Mouse (Mus musculus) limb, embryonic 11.5 days (tissue): ENCODE results near the gene Slc43a2. TPM values are rescaled to one million over a fixed set of nuclear protein-coding genes. Genes with fewer than 3 reads are reported as not detected.

Experiments
- ATAC-seq: fragments of 200-750 bp; cut with Nextera tagmentation; 2 replicates; pipeline ENCODE4 v1.8.0; 2017; ENCODE audit warnings: low read depth; ENCODE audit not compliant: insufficient number of reproducible peaks, low FRiP score, low TSS enrichment
- DNase-seq: peaks from one replicate; pipeline ENCODE4 v3.0.0-alpha.2; 2015; ENCODE audit warnings: low spot score
- H3K27ac ChIP-seq: fragments of 300-500 bp; sonication (generic); replicated peaks from 2 replicates; pipeline ENCODE4 v1.5.1; 2014; ENCODE audit warnings: low read depth, mild to moderate bottlenecking, low read length
- H3K27me3 ChIP-seq: fragments of 300-500 bp; sonication (generic); 2 replicates; pipeline ENCODE4 v1.6.1; 2014; ENCODE audit warnings: mild to moderate bottlenecking, low read length, mixed read lengths; ENCODE audit not compliant: control insufficient read depth, insufficient read depth
- H3K36me3 ChIP-seq: fragments of 300-500 bp; sonication (generic); 2 replicates; pipeline ENCODE4 v1.6.1; 2014; ENCODE audit warnings: mild to moderate bottlenecking, low read length, moderate library complexity, mixed read lengths; ENCODE audit not compliant: control insufficient read depth, insufficient read depth
- H3K4me1 ChIP-seq: fragments of 300-500 bp; sonication (generic); 2 replicates; pipeline ENCODE4 v1.6.1; 2014; ENCODE audit warnings: low read length, mixed read lengths; ENCODE audit not compliant: control insufficient read depth, insufficient read depth
- H3K4me2 ChIP-seq: fragments of 300-500 bp; sonication (generic); 2 replicates; pipeline ENCODE4 v1.6.1; 2014; ENCODE audit warnings: low read depth, mild to moderate bottlenecking, moderate library complexity; ENCODE audit not compliant: severe bottlenecking
- H3K4me3 ChIP-seq: fragments of 300-500 bp; sonication (generic); 2 replicates; pipeline ENCODE4 v1.5.1; 2014; ENCODE audit warnings: low read depth, low read length
- H3K9ac ChIP-seq: fragments of 300-500 bp; sonication (generic); 2 replicates; pipeline ENCODE4 v1.6.1; 2014; ENCODE audit warnings: mild to moderate bottlenecking, low read length
- H3K9me3 ChIP-seq: fragments of 300-500 bp; sonication (generic); 2 replicates; pipeline ENCODE4 v1.6.1; 2016; ENCODE audit warnings: low read length; ENCODE audit not compliant: control insufficient read depth
- WGBS: fragments of 180-500 bp; shearing (Covaris S2); extraction: QIAGEN DNeasy Blood & Tissue Kit; methylation state at CpG from one replicate; pipeline ENCODE4 v1.1.7; 2014; 5-methylcytosine and 5-hydroxymethylcytosine counted together
- polyA plus RNA-seq: library from polyadenylated mRNA; unstranded; fragments of >200 nt; fragmentation: Nextera tagmentation; extraction: Ambion mirVana; gene quantifications from 2 replicates; pipeline ENCODE4 v1.2.1, GENCODE M21; 2014

The Slc43a2 gene
- polyA plus RNA-seq, 1 experiment from 2014 or later: 4.2 TPM

DNA sequence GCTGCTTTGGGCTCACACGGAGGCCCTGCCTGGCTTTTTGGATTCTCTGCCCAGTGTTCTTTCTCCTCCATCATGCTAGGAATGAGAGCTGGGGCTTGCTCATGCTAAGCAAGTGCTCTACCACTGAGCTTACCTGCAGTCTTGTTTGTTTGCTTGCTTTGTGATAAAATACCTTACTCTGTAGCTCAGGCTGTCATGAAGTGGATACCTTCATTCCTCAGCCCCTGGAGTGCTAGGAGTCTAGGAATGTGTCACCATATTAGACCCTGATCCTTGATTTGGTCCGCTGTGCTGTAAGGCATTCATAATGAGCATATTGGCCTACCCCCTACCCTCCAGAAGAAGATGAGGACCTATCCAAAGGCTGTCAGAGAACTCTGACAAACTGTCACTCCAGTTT is 8.7 kb upstream of the Slc43a2 start:
- WGBS: 86% methylated on average over 2 of the region's 2 CpGs
- H3K9ac ChIP-seq: no peak overlapping the region
- DNase-seq (no peak), ATAC-seq (no peak)
- no peak overlapping the region for H3K4me3 ChIP-seq
- H3K9me3 ChIP-seq: no peaks in the 10 kb centered on the region
- H3K36me3 ChIP-seq: no peaks in the 10 kb centered on the region
- no peak overlapping the region for H3K4me2 ChIP-seq
- H3K27ac ChIP-seq: no peak overlapping the region
- H3K27me3 ChIP-seq: no peaks in the 10 kb centered on the region
- H3K4me1 ChIP-seq: no peaks in the 10 kb centered on the region

DNA sequence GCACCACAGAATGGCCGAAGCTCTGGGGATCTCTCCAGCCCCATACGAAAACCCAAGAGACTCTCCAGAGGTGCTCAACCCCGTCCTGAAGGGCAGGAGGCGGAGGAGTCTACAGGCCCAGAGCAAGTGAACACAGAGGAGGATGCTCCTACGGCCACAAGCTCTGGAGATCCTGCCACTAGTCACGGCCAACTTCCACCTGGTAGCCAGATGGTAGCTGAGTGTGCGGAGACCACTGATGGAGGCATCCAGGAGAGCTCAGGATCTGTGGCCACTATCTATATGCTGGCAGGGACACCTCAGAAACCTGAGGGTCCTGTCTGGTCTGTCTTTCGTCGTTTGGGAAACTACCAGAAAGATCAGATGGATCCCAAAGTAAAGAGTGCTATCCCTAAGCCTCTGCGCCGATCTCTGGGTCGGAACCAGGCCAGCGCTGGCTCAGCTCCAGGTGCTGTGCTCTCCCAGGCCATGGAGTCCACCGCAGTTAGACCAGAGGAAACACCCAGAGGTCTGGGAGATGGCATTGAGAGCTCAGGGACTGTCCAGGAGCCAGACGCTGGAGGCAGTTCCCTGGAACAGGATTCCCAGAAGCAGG is 5.9 kb upstream of the Slc43a2 start:
- no peaks in the 10 kb centered on the region for H3K27me3 ChIP-seq
- no peaks in the 10 kb centered on the region for H3K9me3 ChIP-seq
- H3K27ac ChIP-seq: no peak overlapping the region
- H3K36me3 ChIP-seq: no peaks in the 10 kb centered on the region
- ATAC-seq (no peak), DNase-seq (no peak)
- WGBS: 85% methylated on average over 15 of the region's 15 CpGs
- 0 out of 2 replicates have a peak overlapping the region, but pooled peaks have one; percentile 13 for H3K9ac ChIP-seq
- no peaks in the 10 kb centered on the region for H3K4me1 ChIP-seq
- H3K4me2 ChIP-seq: no peak overlapping the region
- no peak overlapping the region for H3K4me3 ChIP-seq

DNA sequence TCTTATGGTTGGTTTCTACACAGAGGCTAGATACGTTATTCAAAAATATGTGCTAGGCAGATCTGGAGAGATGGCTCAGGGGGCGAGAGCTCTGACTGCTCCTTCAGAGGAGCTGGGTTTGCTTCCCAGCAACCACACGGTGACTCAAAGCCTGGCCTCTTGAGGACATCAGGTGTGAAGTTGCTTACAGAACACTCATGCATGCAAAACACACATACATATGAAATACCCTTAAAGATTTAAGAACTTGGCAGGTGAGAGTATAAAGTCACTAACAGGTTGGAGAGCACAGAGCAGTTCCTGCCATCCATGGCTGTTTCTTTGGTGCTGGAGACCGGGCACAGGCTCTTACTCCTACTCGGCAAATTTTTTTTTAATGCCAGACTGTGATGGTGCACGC is 4.6 kb upstream of the Slc43a2 start:
- no peak for ATAC-seq
- no peak overlapping the region for H3K27ac ChIP-seq
- DNase-seq: no peak
- no peaks in the 10 kb centered on the region for H3K27me3 ChIP-seq
- no peaks in the 10 kb centered on the region for H3K36me3 ChIP-seq
- no peak overlapping the region for H3K4me2 ChIP-seq
- no peak overlapping the region for H3K4me3 ChIP-seq
- H3K9me3 ChIP-seq: no peaks in the 10 kb centered on the region
- H3K4me1 ChIP-seq: peaks cover under 1% of the 10 kb centered on the region; the same call in 1 of the 2 replicates
- no peak overlapping the region for H3K9ac ChIP-seq
- 90% methylated on average over 6 of the region's 6 CpGs for WGBS

DNA sequence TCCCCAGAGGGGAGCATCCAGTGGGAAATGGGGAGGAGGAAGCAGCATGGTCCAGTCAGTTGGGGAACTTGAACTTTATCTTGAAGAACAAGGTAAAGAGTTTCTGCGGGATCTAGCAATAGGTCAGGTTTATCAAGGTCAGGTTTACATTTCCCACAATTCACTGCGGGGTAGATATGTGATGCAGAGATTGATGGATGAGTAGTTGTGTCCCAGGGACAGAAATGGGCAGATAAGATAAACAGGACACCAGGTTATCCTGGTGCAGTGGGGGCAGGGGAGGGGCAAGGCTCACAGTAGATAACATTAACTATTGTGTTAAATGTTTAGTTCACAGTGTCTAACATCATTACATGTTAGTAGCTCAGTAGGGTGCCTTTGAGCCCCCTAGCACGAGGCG is 1.7 kb upstream of the Slc43a2 start:
- Histone ChIP-seq H3K27me3 (no peaks in the 10 kb centered on the region), H3K4me2 (no peak overlapping the region), H3K4me3 (no peak overlapping the region), H3K9ac (no peak overlapping the region), H3K4me1 (peaks cover 7% of the 10 kb centered on the region), H3K36me3 (no peaks in the 10 kb centered on the region), H3K27ac (no peak overlapping the region), H3K9me3 (no peaks in the 10 kb centered on the region)
- DNase-seq (no peak), ATAC-seq (no peak)
- 60% methylated on average over 4 of the region's 4 CpGs for WGBS

DNA sequence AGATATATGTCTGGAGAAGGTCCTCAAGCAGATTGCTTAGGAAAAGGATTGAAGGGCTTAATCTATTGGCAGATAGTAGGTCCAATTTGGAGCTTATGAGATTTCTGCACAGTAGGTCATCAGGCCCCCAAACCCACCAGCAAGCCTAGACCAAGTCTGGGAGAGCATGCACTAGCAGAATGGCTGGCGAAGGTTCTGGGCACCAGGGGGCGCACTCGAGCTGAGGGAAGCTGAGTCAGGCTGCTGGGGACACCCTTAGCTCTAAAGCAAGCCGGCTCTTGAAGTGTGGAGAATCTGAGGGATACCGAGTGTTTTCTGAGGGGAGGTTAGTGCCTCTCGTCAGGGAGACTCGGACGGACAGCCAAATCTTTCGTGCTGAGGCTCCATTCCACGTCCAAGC is 1.2 kb upstream of the Slc43a2 start:
- no peaks in the 10 kb centered on the region for H3K27me3 ChIP-seq
- no peak overlapping the region for H3K27ac ChIP-seq
- peak overlapping the region; percentile 83; the same call in 1 of the 2 replicates for H3K9ac ChIP-seq
- peak overlapping the region; percentile 66 for H3K4me3 ChIP-seq
- ATAC-seq (no peak), DNase-seq (peak; percentile 100)
- peaks cover 7% of the 10 kb centered on the region for H3K4me1 ChIP-seq
- H3K9me3 ChIP-seq: no peaks in the 10 kb centered on the region
- WGBS: 2% methylated on average over 10 of the region's 10 CpGs
- H3K36me3 ChIP-seq: no peaks in the 10 kb centered on the region
- peak overlapping the region; percentile 100 for H3K4me2 ChIP-seq

DNA sequence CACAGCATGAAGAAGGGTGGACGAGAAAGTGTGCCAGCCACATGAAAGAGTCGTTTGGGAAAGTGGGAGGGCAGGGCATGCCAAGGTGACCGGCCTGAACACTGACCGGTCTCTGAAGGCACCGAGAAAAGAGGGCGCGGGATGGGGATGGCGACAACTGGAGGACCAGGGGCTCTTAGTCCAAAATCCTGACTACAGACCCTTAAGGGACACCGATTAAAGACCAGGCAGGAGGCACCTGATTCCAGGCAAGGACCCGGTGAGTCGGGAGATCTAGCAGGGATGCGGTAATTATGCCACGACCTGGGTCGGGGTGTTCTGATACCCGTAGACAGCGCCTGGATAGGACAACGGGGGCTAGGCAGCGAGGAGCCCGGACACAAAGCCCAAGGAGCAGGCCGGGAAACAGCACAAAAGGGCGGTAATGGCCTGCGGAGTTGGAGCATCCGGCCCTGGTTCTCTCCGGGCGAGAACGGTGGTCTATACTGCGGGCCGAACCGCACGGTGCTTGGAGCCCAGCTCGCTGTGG is 585 bp upstream of the Slc43a2 start:
- Histone ChIP-seq H3K27ac (peak overlapping the region; percentile 74), H3K9me3 (no peaks in the 10 kb centered on the region), H3K27me3 (no peaks in the 10 kb centered on the region), H3K9ac (peak overlapping the region; percentile 83), H3K4me3 (peak overlapping the region; percentile 66), H3K4me1 (peaks cover 7% of the 10 kb centered on the region), H3K4me2 (peak overlapping the region; percentile 100), H3K36me3 (no peaks in the 10 kb centered on the region)
- 0% methylated on average over 31 of the region's 31 CpGs for WGBS
- DNase-seq (peak; percentile 71), ATAC-seq (peak; percentile 17; the same call in 1 of the 2 replicates)

DNA sequence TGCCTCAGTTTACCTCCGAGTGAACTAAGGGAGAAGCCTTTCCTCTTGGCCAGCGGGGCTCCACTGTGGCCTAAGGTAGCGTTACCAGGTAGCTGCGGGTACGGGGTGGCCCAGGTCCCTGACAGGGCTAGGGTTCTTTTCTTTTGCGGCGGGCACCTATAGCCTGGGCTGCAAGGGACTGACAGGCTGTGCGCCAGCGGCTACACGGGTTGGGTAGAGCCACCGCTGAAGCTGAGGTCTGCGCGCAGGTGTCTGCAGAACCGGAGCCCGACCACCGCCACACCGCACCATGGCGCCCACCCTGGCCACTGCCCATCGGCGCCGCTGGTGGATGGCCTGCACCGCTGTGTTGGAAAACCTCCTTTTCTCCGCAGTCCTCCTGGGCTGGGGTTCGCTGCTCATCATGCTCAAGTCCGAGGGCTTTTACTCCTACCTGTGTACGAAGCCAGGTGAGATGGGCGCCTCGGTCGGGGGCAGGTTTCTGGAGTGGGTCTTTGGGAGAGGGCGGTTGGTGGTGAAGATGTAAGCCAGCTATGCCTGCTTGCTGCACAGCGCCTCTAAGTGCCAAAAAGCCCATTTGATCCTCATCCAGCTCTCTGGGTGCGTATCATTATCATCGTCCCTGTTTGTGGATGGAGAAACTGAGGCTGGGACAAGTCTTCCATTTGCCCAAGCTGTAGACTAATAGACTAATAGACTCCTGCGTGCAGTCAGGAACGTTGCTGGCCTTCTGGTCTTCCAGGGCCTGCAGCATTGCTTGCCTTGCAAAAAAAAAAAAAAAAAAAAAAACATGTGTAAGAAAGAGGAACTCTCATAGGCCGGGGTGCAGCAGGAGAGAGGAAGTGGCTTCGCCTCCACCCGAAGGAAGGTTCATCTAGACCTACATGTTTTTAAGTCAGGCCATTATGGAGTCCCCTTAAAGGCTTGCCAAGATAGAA is 1.1 kb downstream of the Slc43a2 start:
- ATAC-seq: no peak
- H3K36me3 ChIP-seq: no peaks in the 10 kb centered on the region
- 17% methylated on average over 38 of the region's 38 CpGs for WGBS
- DNase-seq: peak; percentile 51
- peak overlapping the region; percentile 100 for H3K4me2 ChIP-seq
- H3K27me3 ChIP-seq: no peaks in the 10 kb centered on the region
- no peak overlapping the region for H3K27ac ChIP-seq
- no peaks in the 10 kb centered on the region for H3K9me3 ChIP-seq
- H3K9ac ChIP-seq: peak overlapping the region; percentile 52
- H3K4me1 ChIP-seq: peaks cover 9% of the 10 kb centered on the region
- H3K4me3 ChIP-seq: peak overlapping the region; percentile 66

DNA sequence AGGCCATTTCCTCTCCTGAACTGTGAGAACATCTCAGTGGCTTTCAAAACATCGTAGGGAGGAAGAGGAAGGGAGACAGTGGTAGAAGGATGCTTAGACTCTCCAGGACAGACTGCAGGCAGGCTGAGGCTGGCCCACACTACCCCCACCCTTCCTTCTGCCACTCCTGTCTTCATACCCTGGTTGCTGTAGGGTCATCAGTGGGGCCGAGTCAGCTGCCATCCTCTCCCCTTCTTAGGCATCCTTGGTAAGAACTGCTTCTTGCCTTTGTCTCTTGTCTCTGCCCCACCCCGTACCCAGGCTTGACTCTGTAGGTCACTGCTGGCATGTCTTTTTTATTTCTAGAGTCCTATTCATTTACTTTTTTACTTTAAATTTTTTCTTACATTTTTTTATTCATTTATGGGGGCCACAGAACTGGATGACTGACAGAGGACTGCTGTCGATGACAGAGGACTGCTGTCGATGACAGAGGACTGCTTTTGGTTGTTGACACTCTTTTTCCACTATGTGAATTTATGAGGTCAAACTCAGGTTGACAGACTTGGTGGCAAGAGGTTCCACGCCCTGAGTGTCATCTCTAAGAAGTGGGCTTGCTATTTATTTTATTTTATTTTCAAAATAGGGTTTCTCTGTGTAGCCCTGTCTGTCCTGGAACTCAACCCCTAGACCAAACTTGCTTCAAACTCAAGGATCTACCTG is 2.0 kb downstream of the Slc43a2 start:
- Histone ChIP-seq H3K36me3 (no peaks in the 10 kb centered on the region), H3K4me1 (peaks cover 14% of the 10 kb centered on the region), H3K9ac (no peak overlapping the region), H3K4me3 (no peak overlapping the region), H3K27ac (no peak overlapping the region), H3K27me3 (no peaks in the 10 kb centered on the region), H3K4me2 (no peak overlapping the region), H3K9me3 (no peaks in the 10 kb centered on the region)
- no peak for ATAC-seq
- WGBS: 87% methylated on average over 6 of the region's 6 CpGs
- DNase-seq: no peak
